Mouse (Mus musculus): ENCODE data around the gene Pnp. TPM values are rescaled to one million over a fixed set of nuclear protein-coding genes. Genes with fewer than 3 reads are reported as not detected.
"Not testable (repeated sequence)": the region's sequence is repeated elsewhere in the genome, so short reads cannot be mapped to it uniquely, and the experiment has no call there.

The Pnp gene
- polyA plus RNA-seq, 1 experiment, result 116 TPM

GRCm38 (mm10) chr14:50896747-50897373, 34.0 kb upstream of the Pnp start:
- 35% methylated on average over 23 of the region's 23 CpGs for WGBS
- no peak for TF ChIP-seq POLR2A (IDR thresholded peaks at IDR 0.05; ENCODE audit: low read depth, low read length)
- no peak for TF ChIP-seq CTCF (IDR thresholded peaks at IDR 0.05; ENCODE audit: extremely low read depth, insufficient read length, insufficient replicate concordance, low read depth, low read length)
- no peaks in the 10 kb centered on the region for H3K27me3 ChIP-seq (ENCODE audit: control insufficient read depth, insufficient read depth, low read length)
- peak overlapping the region; percentile 65 for H3K27ac ChIP-seq (ENCODE audit: insufficient read depth, low read depth, low read length)
- no peaks in the 10 kb centered on the region for H3K36me3 ChIP-seq (ENCODE audit: control insufficient read depth, insufficient read depth, low read length)
- H3K4me1 ChIP-seq (ENCODE audit: control insufficient read depth, insufficient read depth, insufficient read length, low read length), result peaks cover 17% of the 10 kb centered on the region
- H3K4me3 ChIP-seq (ENCODE audit: low read depth, low read length), result peak overlapping the region; percentile 57

GRCm38 (mm10) chr14:50897374-50897765, 33.5 kb upstream of the Pnp start, which contains the start of gene Klhl33:
Gene Klhl33 (minus strand): TSS chr14:50897507.
- Histone ChIP-seq H3K27me3 (ENCODE audit: control insufficient read depth, insufficient read depth, low read length) (no peaks in the 10 kb centered on the region), H3K4me3 (ENCODE audit: low read depth, low read length) (peak within 1 kb of the TSS; percentile 57), H3K27ac (ENCODE audit: insufficient read depth, low read depth, low read length) (peak within 1 kb of the TSS; percentile 65), H3K4me1 (ENCODE audit: control insufficient read depth, insufficient read depth, insufficient read length, low read length) (peaks cover 15% of the 10 kb centered on the region), H3K36me3 (ENCODE audit: control insufficient read depth, insufficient read depth, low read length) (no peaks in the 10 kb centered on the region)
- WGBS, result 72% methylated on average over 7 of the region's 7 CpGs
- no peak for TF ChIP-seq POLR2A (IDR thresholded peaks at IDR 0.05; ENCODE audit: low read depth, low read length)
- no peak for TF ChIP-seq CTCF (IDR thresholded peaks at IDR 0.05; ENCODE audit: extremely low read depth, insufficient read length, insufficient replicate concordance, low read depth, low read length)

GRCm38 (mm10) chr14:50897992-50898391, 32.9 kb upstream of the Pnp start:
- not testable (repeated sequence) for H3K36me3 ChIP-seq (ENCODE audit: control insufficient read depth, insufficient read depth, low read length); H3K27ac ChIP-seq (ENCODE audit: insufficient read depth, low read depth, low read length); H3K27me3 ChIP-seq (ENCODE audit: control insufficient read depth, insufficient read depth, low read length); H3K4me3 ChIP-seq (ENCODE audit: low read depth, low read length); H3K4me1 ChIP-seq (ENCODE audit: control insufficient read depth, insufficient read depth, insufficient read length, low read length)
- 86% methylated on average over 2 of the region's 2 CpGs for WGBS

- TF ChIP-seq POLR2A (IDR thresholded peaks at IDR 0.05; ENCODE audit: low read depth, low read length) (peak; percentile 11; the same call in 1 of the 2 replicates), CTCF (IDR thresholded peaks at IDR 0.05; ENCODE audit: extremely low read depth, insufficient read length, insufficient replicate concordance, low read depth, low read length) (peak; percentile 58; the same call in 1 of the 2 replicates)
- Histone ChIP-seq H3K4me1 (ENCODE audit: control insufficient read depth, insufficient read depth, insufficient read length, low read length) (peaks cover 2% of the 10 kb centered on the region; the same call in 1 of the 2 replicates), H3K4me3 (ENCODE audit: low read depth, low read length) (peak overlapping the region; percentile 51), H3K36me3 (ENCODE audit: control insufficient read depth, insufficient read depth, low read length) (no peaks in the 10 kb centered on the region), H3K27me3 (ENCODE audit: control insufficient read depth, insufficient read depth, low read length) (no peaks in the 10 kb centered on the region), H3K27ac (ENCODE audit: insufficient read depth, low read depth, low read length) (peak overlapping the region; percentile 12)
- 9% methylated on average over 26 of the region's 26 CpGs for WGBS
Measured at GRCm38 (mm10) chr14:50903973-50904827, 26.7 kb upstream of the Pnp start.

- Histone ChIP-seq H3K4me1 (ENCODE audit: control insufficient read depth, insufficient read depth, insufficient read length, low read length) (peaks cover 2% of the 10 kb centered on the region; the same call in 1 of the 2 replicates), H3K4me3 (ENCODE audit: low read depth, low read length) (no peak overlapping the region), H3K27me3 (ENCODE audit: control insufficient read depth, insufficient read depth, low read length) (no peaks in the 10 kb centered on the region), H3K27ac (ENCODE audit: insufficient read depth, low read depth, low read length) (no peak overlapping the region), H3K36me3 (ENCODE audit: control insufficient read depth, insufficient read depth, low read length) (no peaks in the 10 kb centered on the region)
- WGBS, result 94% methylated on average over 4 of the region's 4 CpGs
- no peak for TF ChIP-seq POLR2A (IDR thresholded peaks at IDR 0.05; ENCODE audit: low read depth, low read length)
- TF ChIP-seq CTCF (IDR thresholded peaks at IDR 0.05; ENCODE audit: extremely low read depth, insufficient read length, insufficient replicate concordance, low read depth, low read length), result no peak; the same call in 1 of the 2 replicates
Measured at GRCm38 (mm10) chr14:50904828-50905129, 26.1 kb upstream of the Pnp start.

GRCm38 (mm10) chr14:50905327-50905726, 25.6 kb upstream of the Pnp start:
- H3K27ac ChIP-seq (ENCODE audit: insufficient read depth, low read depth, low read length); H3K4me1 ChIP-seq (ENCODE audit: control insufficient read depth, insufficient read depth, insufficient read length, low read length); H3K4me3 ChIP-seq (ENCODE audit: low read depth, low read length); H3K27me3 ChIP-seq (ENCODE audit: control insufficient read depth, insufficient read depth, low read length); H3K36me3 ChIP-seq (ENCODE audit: control insufficient read depth, insufficient read depth, low read length): not testable (repeated sequence)

GRCm38 (mm10) chr14:50908126-50908525, 22.8 kb upstream of the Pnp start:
- WGBS, result 64% methylated on average over 4 of the region's 4 CpGs
- Histone ChIP-seq H3K4me1 (ENCODE audit: control insufficient read depth, insufficient read depth, insufficient read length, low read length) (peaks cover 2% of the 10 kb centered on the region; the same call in 1 of the 2 replicates), H3K36me3 (ENCODE audit: control insufficient read depth, insufficient read depth, low read length) (no peaks in the 10 kb centered on the region), H3K27me3 (ENCODE audit: control insufficient read depth, insufficient read depth, low read length) (no peaks in the 10 kb centered on the region), H3K27ac (ENCODE audit: insufficient read depth, low read depth, low read length) (no peak overlapping the region), H3K4me3 (ENCODE audit: low read depth, low read length) (no peak overlapping the region)
- TF ChIP-seq CTCF (IDR thresholded peaks at IDR 0.05; ENCODE audit: extremely low read depth, insufficient read length, insufficient replicate concordance, low read depth, low read length) (no peak), POLR2A (IDR thresholded peaks at IDR 0.05; ENCODE audit: low read depth, low read length) (no peak)
